Mouse (Mus musculus) liver (tissue): ENCODE data around the gene Fndc8.
"Not testable (repeated sequence)": the region's sequence is repeated elsewhere in the genome, so short reads cannot be mapped to it uniquely, and the experiment has no call there.

ENCODE experiments used
- DNase-seq: peaks from one replicate; pipeline ENCODE4 v3.0.0-alpha.2; 2020; ENCODE audit warnings: mixed read lengths

The Fndc8 gene

DNA sequence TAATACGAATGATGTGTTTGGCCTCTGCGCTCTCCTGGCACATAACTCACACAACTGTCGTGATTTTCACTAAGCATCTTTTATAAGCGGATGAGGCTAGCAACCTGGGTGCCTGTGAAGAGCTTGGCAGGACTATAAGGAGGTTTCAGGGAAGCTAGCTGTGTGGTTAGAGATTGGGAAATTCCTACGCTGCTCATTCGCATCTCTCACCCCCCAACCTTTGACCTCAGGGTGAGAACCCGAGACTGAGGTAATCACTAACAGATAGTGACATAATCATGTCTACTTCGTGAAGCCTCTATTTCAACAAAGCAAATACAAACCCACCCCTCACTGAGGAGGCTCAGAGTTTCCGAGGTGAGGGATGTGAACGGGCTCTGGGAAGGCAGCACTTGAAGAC lies 28.8 kb downstream of the Fndc8 start:
- no peak for DNase-seq

DNA sequence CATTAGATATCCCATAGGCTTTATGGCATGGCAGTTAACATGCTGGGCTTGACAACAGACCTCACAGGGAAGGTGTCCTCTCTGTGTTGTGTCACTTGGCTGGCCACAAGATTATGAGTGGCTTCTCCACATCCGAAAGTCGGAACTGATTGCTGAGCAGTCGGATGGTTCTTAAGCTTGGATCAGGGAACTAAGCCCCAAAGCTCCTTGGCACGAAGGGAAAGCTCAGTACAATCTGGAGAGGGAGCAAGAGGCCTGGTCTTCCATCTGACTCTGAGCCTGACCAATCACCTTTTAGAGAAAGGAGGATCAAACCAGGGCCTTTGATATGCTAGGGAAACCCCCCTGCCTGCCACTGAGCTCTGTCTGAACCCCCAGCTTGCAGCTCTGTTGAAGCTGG lies 29.8 kb downstream of the Fndc8 start:
- no peak for DNase-seq

DNA sequence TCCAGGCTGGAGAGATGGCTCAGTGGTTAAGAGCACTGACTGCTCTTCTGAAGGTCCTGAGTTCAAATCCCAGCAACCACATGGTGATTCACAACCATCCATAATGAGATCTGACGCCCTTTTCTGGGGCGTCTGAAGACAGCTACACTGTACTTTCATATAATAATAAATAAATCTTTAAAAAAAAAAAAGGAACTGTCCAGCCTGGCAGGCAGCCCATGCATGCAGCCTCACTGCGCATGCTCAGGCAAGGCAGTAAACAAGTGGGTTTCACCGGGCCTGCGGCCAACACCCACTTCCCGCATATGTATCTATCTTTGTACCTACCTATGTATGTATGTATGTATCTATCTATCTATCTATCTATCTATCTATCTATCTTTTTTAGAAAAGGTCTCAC lies 32.0 kb downstream of the Fndc8 start:
- DNase-seq: not testable (repeated sequence)

DNA sequence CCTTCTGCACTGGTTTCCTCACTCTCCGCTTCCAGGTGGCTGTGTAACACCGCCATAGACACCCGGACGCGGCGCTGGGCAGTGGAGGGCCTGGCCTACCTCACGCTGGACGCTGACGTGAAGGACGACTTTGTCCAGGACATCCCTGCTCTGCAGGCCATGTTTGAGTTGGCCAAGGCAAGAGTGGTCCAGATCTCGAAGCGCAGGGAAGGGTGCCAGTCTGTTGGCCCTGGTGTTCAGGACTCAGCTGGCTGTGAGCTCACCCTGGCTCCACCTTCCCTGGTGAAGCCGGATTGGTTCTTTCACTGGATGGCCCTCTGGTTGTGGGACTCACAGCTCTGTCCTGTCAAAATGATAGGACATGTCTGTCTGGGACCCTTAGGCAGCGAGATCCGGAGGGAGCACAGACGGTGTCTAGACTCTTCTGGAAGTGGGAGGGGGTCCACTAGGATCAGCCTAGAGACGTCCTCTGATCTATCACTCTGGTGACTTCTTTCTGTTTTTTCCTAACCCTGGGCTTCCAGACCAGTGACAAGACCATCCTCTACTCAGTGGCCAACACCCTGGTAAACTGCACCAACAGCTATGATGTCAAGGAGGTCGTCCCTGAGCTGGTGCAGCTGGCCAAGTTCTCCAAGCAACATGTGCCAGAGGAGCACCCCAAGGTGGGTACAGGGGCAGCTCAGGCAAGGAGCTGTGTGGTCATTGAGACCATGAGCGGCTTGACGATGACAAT lies 37.1 kb downstream of the Fndc8 start:
- no peak for DNase-seq

DNA sequence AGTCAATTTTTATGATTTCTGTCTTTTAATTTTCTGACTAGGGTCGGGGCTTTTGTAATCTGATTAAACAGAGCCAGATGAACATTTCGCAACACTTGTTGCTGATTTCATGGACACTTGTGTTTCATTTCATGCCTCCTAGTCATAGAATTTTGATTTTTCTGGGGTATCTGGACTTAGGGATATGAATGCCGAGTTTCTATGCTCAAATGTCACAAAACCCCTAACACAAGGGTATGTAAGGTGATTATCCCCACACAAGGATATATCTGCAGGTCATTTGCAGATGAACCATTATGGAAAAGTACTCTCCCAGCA lies 37.7 kb downstream of the Fndc8 start:
- DNase-seq: no peak

DNA sequence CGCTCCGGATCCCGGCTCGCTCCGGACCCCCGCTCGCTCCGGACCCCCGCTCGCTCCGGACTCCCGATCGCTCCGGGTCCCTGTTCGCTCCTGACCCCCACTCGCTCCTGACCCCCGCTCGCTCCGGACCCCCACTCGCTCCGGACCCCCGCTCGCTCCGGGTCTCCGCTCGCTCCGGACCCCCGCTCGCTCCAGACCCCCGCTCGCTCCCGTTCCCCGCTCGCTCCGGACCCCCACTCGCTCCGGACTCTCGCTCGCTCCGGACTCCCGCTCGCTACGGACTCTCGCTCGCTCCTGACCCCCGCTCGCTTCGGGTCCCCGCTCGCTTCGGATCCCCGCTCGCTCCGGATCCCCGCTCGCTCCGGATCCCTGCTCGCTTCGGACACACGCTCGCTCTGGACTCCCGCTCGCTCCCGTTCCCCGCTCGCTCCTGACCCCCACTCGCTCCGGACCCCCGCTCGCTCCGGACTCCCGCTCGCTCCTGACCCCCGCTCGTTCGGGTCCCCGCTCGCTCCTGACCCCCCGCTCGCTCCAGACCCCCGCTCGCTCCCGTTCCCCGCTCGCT lies 38.5 kb downstream of the Fndc8 start:
- not testable (repeated sequence) for DNase-seq

DNA sequence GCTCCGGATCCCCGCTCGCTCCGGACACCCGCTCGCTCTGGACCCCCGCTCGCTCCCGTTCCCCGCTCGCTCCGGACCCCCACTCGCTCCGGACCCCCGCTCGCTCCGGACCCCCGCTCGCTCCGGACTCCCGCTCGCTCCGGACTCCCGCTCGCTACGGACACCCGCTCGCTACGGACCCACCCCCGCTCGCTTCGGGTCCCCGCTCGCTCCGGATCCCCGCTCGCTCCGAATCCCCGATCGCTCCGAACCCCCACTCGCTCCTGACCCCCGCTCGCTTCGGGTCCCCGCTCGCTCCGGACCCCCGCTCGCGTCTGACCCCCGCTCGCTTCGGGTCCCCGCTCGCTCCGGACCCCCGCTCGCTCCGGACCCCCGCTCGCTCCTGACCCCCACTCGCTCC lies 39.2 kb downstream of the Fndc8 start:
- not testable (repeated sequence) for DNase-seq

DNA sequence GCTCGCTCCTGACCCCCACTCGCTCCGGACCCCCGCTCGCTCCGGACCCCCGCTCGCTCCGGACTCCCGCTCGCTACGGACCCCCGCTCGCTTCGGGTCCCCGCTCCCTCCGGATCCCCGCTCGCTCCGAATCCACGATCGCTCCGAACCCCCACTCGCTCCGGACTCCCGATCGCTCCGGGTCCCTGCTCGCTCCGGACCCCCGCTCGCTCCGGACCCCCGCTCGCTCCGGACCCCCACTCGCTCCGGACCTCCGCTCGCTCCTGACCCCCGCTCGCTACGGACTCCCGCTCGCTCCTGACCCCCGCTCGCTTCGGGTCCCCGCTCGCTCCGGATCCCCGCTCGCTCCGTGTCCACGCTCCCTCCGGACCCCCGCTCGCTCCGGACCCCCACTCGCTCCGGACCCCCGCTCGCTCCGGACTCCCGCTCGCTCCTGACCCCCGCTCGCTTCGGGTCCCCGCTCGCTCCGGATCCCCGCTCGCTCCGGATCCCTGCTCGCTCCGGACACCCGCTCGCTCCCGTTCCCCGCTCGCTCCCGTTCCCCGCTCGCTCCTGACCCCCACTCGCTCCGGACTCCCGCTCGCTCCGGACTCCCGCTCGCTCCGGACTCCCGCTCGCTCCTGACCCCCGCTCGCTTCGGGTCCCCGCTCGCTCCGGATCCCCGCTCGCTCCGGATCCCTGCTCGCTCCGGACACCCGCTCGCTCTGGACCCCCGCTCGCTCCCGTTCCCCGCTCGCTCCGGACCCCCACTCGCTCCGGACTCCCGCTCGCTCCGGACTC lies 39.9 kb downstream of the Fndc8 start:
- not testable (repeated sequence) for DNase-seq

DNA sequence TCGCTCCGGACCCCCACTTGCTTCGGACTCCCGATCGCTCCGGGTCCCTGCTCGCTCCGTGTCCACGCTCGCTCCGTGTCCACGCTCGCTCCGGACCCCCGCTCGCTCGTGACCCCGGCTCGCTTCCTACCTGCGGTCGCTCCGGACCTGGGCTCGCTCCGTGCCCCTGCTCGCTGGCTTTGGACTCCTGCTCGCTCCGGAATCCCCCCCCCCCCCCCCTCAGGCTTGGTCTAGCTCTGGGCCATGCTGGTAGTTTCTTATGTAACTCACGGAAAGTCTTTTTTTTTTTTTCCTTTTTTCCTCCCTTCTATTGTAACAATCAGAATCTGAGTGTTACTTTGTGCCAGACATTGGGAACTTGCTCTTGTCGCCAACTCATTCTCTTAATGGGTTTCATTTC lies 41.3 kb downstream of the Fndc8 start:
- no peak for DNase-seq

DNA sequence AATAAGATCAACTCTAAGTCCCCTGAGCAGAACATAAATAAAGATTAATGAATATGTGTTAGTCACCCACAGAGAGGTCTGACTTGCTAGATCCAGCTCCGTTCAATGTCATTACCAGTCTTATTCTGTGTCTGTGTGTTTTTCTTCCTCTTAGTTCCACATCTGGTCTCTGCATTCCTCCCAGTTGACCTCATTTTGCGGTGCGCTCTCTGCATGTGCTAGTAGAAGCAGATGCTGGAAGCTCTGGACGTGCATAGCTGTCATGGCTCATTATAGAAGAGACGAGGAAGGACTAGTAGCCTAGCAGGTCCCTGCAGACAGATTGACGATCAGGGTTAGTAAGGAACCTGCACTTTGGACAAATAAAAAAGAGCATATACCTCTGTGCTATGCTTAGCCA lies 51.4 kb downstream of the Fndc8 start:
- DNase-seq: no peak

DNA sequence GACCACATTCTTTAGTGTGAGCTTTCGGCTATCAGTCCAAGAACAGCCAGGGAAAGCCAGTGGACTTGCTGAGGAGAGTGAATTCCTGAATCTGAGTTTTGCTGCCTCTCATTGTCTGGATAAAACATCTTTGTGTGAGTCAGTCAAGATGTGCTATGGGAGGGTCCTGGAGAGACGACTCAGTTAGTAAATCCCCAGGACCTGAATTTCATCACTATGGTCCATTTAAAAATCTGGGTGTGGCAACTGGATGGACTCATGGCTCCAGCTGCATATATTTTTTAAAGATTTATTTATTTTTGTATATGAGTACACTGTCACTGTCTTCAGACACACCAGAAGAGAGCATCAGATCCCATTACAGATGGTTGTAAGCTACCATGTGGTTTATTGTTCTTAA lies 53.7 kb downstream of the Fndc8 start:
- DNase-seq: no peak

DNA sequence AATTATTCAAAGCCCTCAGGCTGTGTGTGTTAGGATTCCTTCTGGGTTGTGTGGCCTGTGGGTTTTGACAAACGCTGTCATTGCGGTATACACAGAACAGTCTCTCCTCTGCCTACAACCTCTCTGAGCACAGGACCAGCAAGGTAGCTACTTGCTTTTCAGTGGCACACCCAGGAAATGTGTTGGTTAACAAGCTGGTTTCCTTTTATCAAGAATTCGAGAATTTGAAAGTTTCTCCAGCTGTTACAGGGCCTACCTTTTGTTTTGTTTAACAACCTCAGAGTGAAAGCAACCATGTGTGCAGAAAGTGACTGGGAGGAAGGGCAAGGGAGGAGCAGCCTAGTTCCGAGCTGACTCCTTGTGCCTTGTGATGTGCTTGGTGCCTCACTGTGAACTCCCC lies 55.5 kb downstream of the Fndc8 start:
- no peak for DNase-seq

DNA sequence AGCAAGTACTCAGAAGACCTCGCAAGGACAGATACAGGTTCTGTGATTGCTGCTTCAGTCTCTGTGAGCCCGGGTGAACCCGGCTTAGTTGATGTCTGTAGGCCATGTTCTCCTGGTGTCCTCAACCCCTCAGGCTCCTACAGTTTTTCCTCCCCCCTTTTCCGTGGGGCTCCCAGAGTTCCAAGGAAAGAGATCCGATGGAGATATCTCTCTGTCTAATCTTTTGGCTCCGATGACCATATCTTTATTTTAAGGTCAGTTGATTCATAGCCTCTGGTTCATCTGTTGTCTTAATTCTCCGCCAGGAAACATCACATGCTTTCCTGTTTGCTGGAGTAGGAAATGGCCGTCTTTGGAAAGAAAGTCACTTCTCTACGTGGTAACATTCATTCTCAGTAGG lies 57.1 kb downstream of the Fndc8 start:
- DNase-seq: no peak
